Mouse (Mus musculus): ENCODE measurements at regions not wholly inside any gene's neighbourhood (a gene's known extent, or its start where the extent isn't known, plus 50 kb on each side); places are given as distances from the start of the nearest gene placed in this dataset.

- no peak for TF ChIP-seq CTCF (IDR thresholded peaks at IDR 0.05; ENCODE audit: insufficient read depth, low read length)
- TF ChIP-seq POLR2A (IDR thresholded peaks at IDR 0.05; ENCODE audit: borderline replicate concordance, extremely low read depth, low read depth, low read length), result no peak
These were observed 220.3 kb upstream of the Ptbp2 start for GRCm38 (mm10) chr3:120004588-120004987.
